Mouse (Mus musculus): ENCODE data around the gene 4933434E20Rik. TPM values are rescaled to one million over a fixed set of nuclear protein-coding genes. Genes with fewer than 3 reads are reported as not detected.

Gene 4933434E20Rik
- polyA plus RNA-seq, 1 experiment from 2014 or later = 166 TPM

DNA sequence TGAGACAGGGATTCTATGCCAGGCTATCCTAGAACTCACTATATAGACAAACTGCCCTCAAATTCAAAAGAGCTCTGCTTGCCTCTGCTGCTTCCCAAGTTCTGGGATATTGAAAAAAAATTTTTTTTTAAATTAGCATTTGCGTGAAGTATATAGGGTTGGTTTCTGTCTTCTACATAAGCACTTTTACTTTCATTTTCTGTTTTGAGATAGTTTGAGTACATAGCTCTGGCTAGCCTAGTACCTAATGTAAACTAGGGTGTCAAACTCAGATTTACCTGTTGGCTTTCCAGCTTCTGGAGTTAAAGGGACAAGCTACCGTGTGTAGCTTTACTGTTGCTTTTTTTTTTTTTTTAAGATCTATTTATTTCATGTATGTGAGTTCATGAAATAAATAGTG lies 50.2 kb downstream of the 4933434E20Rik start:
- 97% methylated on average over 2 of the region's 2 CpGs for WGBS

DNA sequence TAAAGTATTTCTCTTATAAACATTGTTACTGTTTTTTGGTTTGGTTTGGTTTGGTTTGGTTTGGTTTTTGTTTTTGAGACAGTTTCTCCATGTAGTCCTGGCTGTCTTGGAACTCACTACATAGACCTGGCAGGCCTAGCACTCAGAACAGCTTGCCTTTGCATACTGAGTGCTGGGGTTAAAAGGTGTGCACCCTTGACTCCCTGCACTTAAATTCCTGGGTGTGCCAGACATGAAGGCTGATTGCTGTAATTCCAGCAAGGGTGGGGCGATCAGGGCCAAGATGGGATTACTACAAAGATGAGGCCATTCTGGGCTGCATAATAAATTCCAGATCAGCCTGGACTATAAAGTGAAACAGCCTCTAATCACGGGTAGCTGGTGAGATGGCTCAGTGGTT lies 50.8 kb downstream of the 4933434E20Rik start:
- Histone ChIP-seq H3K36me3 (peaks cover 43% of the 10 kb centered on the region), H3K27me3 (no peaks in the 10 kb centered on the region), H3K9ac (replicated peaks) (no peak overlapping the region), H3K4me3 (replicated peaks) (no peak overlapping the region), H3K4me1 (replicated peaks) (no peaks in the 10 kb centered on the region), H3K4me2 (no peak overlapping the region), H3K9me3 (no peaks in the 10 kb centered on the region), H3K27ac (no peak overlapping the region)
- ATAC-seq (ENCODE audit: insufficient number of reproducible peaks, insufficient read depth, low FRiP score, low TSS enrichment, low read depth) = no peak
- WGBS = 49% methylated on average over 2 of the region's 2 CpGs

More for the DNA sequence above, 50.2 kb downstream of the 4933434E20Rik start:
- Histone ChIP-seq H3K4me1 (replicated peaks) (no peaks in the 10 kb centered on the region), H3K27me3 (no peaks in the 10 kb centered on the region), H3K4me2 (no peak overlapping the region), H3K4me3 (replicated peaks) (no peak overlapping the region), H3K9ac (replicated peaks) (no peak overlapping the region), H3K9me3 (no peaks in the 10 kb centered on the region), H3K27ac (no peak overlapping the region), H3K36me3 (peaks cover 48% of the 10 kb centered on the region)
- no peak for ATAC-seq (ENCODE audit: insufficient number of reproducible peaks, insufficient read depth, low FRiP score, low TSS enrichment, low read depth)

DNA sequence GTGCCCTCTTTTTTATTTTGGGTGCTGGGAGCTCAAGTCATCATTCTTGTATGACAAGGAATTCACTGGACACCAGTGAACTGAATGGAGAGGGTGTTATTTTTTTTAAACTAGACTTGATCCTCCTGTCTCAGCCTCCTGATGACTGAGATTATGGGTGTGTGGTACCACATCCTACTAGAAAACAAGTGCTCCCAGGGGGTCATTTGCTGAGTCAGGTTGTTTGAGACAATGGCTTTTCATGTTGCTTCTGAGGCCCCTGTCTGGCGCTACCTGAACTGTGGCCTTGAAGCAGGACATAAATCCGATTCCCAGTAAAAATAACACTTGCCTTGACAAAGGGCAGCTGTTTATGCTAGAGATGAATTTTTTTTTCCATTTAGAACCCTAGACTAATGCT lies 51.7 kb downstream of the 4933434E20Rik start:
- Histone ChIP-seq H3K27ac (no peak overlapping the region), H3K4me2 (no peak overlapping the region), H3K36me3 (peaks cover 34% of the 10 kb centered on the region), H3K27me3 (no peaks in the 10 kb centered on the region), H3K4me3 (replicated peaks) (no peak overlapping the region), H3K4me1 (replicated peaks) (no peaks in the 10 kb centered on the region), H3K9ac (replicated peaks) (no peak overlapping the region), H3K9me3 (no peaks in the 10 kb centered on the region)
- ATAC-seq (ENCODE audit: insufficient number of reproducible peaks, insufficient read depth, low FRiP score, low TSS enrichment, low read depth) = no peak
- WGBS = 81% methylated on average over 2 of the region's 2 CpGs

DNA sequence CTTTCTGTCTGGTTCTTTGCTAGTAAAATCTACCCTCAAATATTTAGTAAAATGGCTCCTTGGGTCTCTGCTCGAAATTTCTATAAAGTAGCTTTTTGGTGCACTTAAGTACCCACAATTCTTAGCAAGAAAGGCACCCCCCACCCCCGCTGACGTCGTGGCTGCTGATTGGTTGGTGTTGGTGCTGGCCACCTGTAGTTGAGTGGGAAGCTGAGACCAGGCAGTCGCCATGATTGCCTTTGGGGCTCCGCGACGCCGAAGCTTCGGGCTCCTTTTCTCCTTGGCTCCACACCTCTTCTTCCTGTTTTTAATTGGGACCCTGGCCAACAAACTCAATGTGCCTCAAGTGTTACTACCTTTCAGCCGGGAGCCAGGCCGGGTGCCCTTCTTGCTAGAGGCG lies 52.5 kb downstream of the 4933434E20Rik start, which contains the start of gene Nup210l:
TSS of gene Nup210l (plus strand) at position 195 of the 400 bp plus-strand sequence.
- no peaks in the 10 kb centered on the region for H3K4me1 ChIP-seq (replicated peaks)
- 84% methylated on average over 13 of the region's 13 CpGs for WGBS
- ATAC-seq (ENCODE audit: insufficient number of reproducible peaks, insufficient read depth, low FRiP score, low TSS enrichment, low read depth) = no peak
- no peak within 1 kb of the TSS for H3K4me3 ChIP-seq (replicated peaks)
- H3K4me2 ChIP-seq = no peak within 1 kb of the TSS
- H3K9ac ChIP-seq (replicated peaks) = no peak within 1 kb of the TSS
- no peaks in the 10 kb centered on the region for H3K27me3 ChIP-seq
- no peak within 1 kb of the TSS for H3K27ac ChIP-seq
- peaks cover 27% of the 10 kb centered on the region for H3K36me3 ChIP-seq
- H3K9me3 ChIP-seq = no peaks in the 10 kb centered on the region

GRCm38 (mm10) chr3:90111706-90112105 lies 60.3 kb downstream of the 4933434E20Rik start:
- Histone ChIP-seq H3K9me3 (no peaks in the 10 kb centered on the region), H3K27me3 (no peaks in the 10 kb centered on the region), H3K36me3 (no peaks in the 10 kb centered on the region), H3K4me1 (replicated peaks) (no peaks in the 10 kb centered on the region), H3K9ac (replicated peaks) (no peak overlapping the region), H3K4me3 (replicated peaks) (no peak overlapping the region), H3K4me2 (no peak overlapping the region), H3K27ac (no peak overlapping the region)
- 87% methylated on average over 2 of the region's 2 CpGs for WGBS
- ATAC-seq (ENCODE audit: insufficient number of reproducible peaks, insufficient read depth, low FRiP score, low TSS enrichment, low read depth) = no peak

GRCm38 (mm10) chr3:90114342-90114741 lies 62.9 kb downstream of the 4933434E20Rik start:
- 93% methylated on average over 2 of the region's 2 CpGs for WGBS
- ATAC-seq (ENCODE audit: insufficient number of reproducible peaks, insufficient read depth, low FRiP score, low TSS enrichment, low read depth) = no peak
- no peaks in the 10 kb centered on the region for H3K4me1 ChIP-seq (replicated peaks)
- no peak overlapping the region for H3K27ac ChIP-seq
- no peaks in the 10 kb centered on the region for H3K9me3 ChIP-seq
- H3K36me3 ChIP-seq = no peaks in the 10 kb centered on the region
- H3K4me3 ChIP-seq (replicated peaks) = no peak overlapping the region
- no peak overlapping the region for H3K4me2 ChIP-seq
- H3K27me3 ChIP-seq = no peaks in the 10 kb centered on the region
- no peak overlapping the region for H3K9ac ChIP-seq (replicated peaks)

DNA sequence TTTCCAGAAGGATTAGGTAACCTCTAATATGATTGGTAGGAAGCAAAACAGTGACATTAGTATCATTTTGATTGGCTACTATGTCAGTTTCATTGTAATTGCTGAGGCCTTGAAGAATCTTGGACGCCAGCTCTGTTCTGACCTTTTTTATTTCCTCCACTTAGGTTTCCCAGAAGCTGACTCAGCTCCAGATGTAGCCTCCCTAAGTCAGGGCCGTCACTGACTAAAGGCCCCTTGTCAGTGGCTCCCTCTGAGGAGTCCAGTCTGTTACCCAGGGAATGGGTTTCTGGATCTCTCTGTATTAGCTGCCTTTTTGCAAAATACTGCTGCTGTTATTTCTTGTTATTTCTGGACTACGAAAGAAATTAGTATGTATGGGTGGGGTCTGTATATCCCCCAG lies 64.1 kb downstream of the 4933434E20Rik start:
- H3K9ac ChIP-seq (replicated peaks) = no peak overlapping the region
- no peaks in the 10 kb centered on the region for H3K27me3 ChIP-seq
- no peaks in the 10 kb centered on the region for H3K9me3 ChIP-seq
- no peak for ATAC-seq (ENCODE audit: insufficient number of reproducible peaks, insufficient read depth, low FRiP score, low TSS enrichment, low read depth)
- H3K36me3 ChIP-seq = no peaks in the 10 kb centered on the region
- no peaks in the 10 kb centered on the region for H3K4me1 ChIP-seq (replicated peaks)
- H3K4me2 ChIP-seq = no peak overlapping the region
- no peak overlapping the region for H3K27ac ChIP-seq
- WGBS = 66% methylated on average over 3 of the region's 3 CpGs
- H3K4me3 ChIP-seq (replicated peaks) = no peak overlapping the region

MicroRNAs within 50 kb of the gene (microRNA counts, 519-probe panel; counts per million panel counts)
- microRNA mmu-miR-190b = not detected

Small RNAs within 50 kb of the gene (microRNA-seq; reads per million reads assigned to microRNA genes)
- gene Mir190b (13.9 reads per million, percentile 28 among the genes with 10 or more reads in this experiment), gene Mir7669 (2.3 reads per million, percentile 2 among the genes with 10 or more reads in this experiment)

Other genes with a start within 250 kb of the 4933434E20Rik start
- gene She, start 220.3 kb upstream of the 4933434E20Rik start, polyA plus RNA-seq (2016; fragmentation: Nextera tagmentation; extraction: Ambion mirVana) = 3.5 and 3.7 TPM in 2 replicates
- gene Il6ra, start 138.4 kb upstream of the 4933434E20Rik start, polyA plus RNA-seq (2016; fragmentation: Nextera tagmentation; extraction: Ambion mirVana) = 0.83 and 0.84 TPM in 2 replicates
- 20.7 and 24.4 TPM in 2 replicates for gene Atp8b2, start 88.1 kb upstream of the 4933434E20Rik start, polyA plus RNA-seq (2016; fragmentation: Nextera tagmentation; extraction: Ambion mirVana)
- 201 and 202 TPM in 2 replicates for gene Hax1, start 52.9 kb upstream of the 4933434E20Rik start, polyA plus RNA-seq (2016; fragmentation: Nextera tagmentation; extraction: Ambion mirVana)
- 191 and 212 TPM in 2 replicates for gene Ubap2l, start 992 bp downstream of the 4933434E20Rik start, polyA plus RNA-seq (2016; fragmentation: Nextera tagmentation; extraction: Ambion mirVana)
- 516 and 518 TPM in 2 replicates for gene Tpm3, start 21.0 kb downstream of the 4933434E20Rik start, polyA plus RNA-seq (2016; fragmentation: Nextera tagmentation; extraction: Ambion mirVana)
- gene Nup210l, start 52.5 kb downstream of the 4933434E20Rik start, polyA plus RNA-seq (2016; fragmentation: Nextera tagmentation; extraction: Ambion mirVana) = 0.44 and 0.50 TPM in 2 replicates
- gene Rps27, start 162.0 kb downstream of the 4933434E20Rik start, polyA plus RNA-seq (2016; fragmentation: Nextera tagmentation; extraction: Ambion mirVana) = 1,443 and 1,486 TPM in 2 replicates
- gene Rab13, start 162.1 kb downstream of the 4933434E20Rik start, polyA plus RNA-seq (2016; fragmentation: Nextera tagmentation; extraction: Ambion mirVana) = 28.2 and 29.8 TPM in 2 replicates
- 86.2 and 88.6 TPM in 2 replicates for gene Jtb, start 180.0 kb downstream of the 4933434E20Rik start, polyA plus RNA-seq (2016; fragmentation: Nextera tagmentation; extraction: Ambion mirVana)
- gene Creb3l4, start 191.9 kb downstream of the 4933434E20Rik start, polyA plus RNA-seq (2016; fragmentation: Nextera tagmentation; extraction: Ambion mirVana) = 11.7 and 12.9 TPM in 2 replicates
- gene Slc39a1, start 196.5 kb downstream of the 4933434E20Rik start, polyA plus RNA-seq (2016; fragmentation: Nextera tagmentation; extraction: Ambion mirVana) = 56.8 and 62.0 TPM in 2 replicates
- 18.6 and 30.3 TPM in 2 replicates for gene Crtc2, start 202.5 kb downstream of the 4933434E20Rik start, polyA plus RNA-seq (2016; fragmentation: Nextera tagmentation; extraction: Ambion mirVana)
- 5.7 and 5.9 TPM in 2 replicates for gene Dennd4b, start 213.5 kb downstream of the 4933434E20Rik start, polyA plus RNA-seq (2016; fragmentation: Nextera tagmentation; extraction: Ambion mirVana)
- 17.7 and 19.5 TPM in 2 replicates for gene Gatad2b, start 241.5 kb downstream of the 4933434E20Rik start, polyA plus RNA-seq (2016; fragmentation: Nextera tagmentation; extraction: Ambion mirVana)